29 mouse cellular contexts compared by ENCODE assay signal in genomic region chr15:102979936-102980335, GRCm38 (mm10). TPM values are rescaled to one million over a fixed set of nuclear protein-coding genes. Genes with fewer than 3 reads are reported as not detected.
DNase-seq lines count a peak whose midpoint lies in the region; ATAC-seq lines count a peak whose summit lies in the region.
"Had no signal": no experiment of that assay in that cellular context is flagged by ENCODE, and none has a peak within 500 bp of the region (broad histone marks: within the 10 kb centered on the region; RNA-seq: fewer than 3 reads in every experiment).

No protein-coding gene starts in this region.

- DNase-seq in kidney, postnatal 4 days, result no peak
- no peak for DNase-seq in neural tube, embryonic 11.5 days (ENCODE audit: low spot score)
- no peak for DNase-seq in neural tube, embryonic 10.5 days (ENCODE audit: extremely low spot score, low spot score)
- DNase-seq in retina, postnatal 1 day, result no peak
- DNase-seq in cerebellum, adult 18-20 months, result no peak
- DNase-seq: adrenal gland, postnatal 10 days; cerebellum, adult 9-10 months; cerebellum, postnatal 36 days; gastrocnemius, postnatal 25 days; heart, adult 11 months; heart, postnatal 36 days; layer of hippocampus, postnatal 36 days; lung, adult 2 months; lung, postnatal 10 days; right cerebral cortex, postnatal 14 days had no signal

- H3K27me3 ChIP-seq in kidney, embryonic 14.5 days (ENCODE audit: control insufficient read depth, insufficient read depth, low read length), result peaks cover 18% of the 10 kb centered on the region
- peaks cover 52% of the 10 kb centered on the region for H3K27me3 ChIP-seq in neural tube, embryonic 11.5 days (ENCODE audit: control insufficient read depth, insufficient read depth, low read length)
- peaks cover 42% of the 10 kb centered on the region for H3K27me3 ChIP-seq in neural tube, embryonic 12.5 days (replicated peaks)
- H3K27me3 ChIP-seq: Patski had no signal

- H3K4me3 ChIP-seq in kidney, embryonic 14.5 days (ENCODE audit: low read length), result peak overlapping the region; percentile 77
- peak overlapping the region; percentile 95 for H3K4me3 ChIP-seq in neural tube, embryonic 11.5 days (ENCODE audit: low read depth, low read length)
- peak overlapping the region; percentile 92 for H3K4me3 ChIP-seq in neural tube, embryonic 12.5 days
- H3K4me3 ChIP-seq: forebrain, embryonic 13.5 days; hindbrain, embryonic 12.5 days; midbrain, embryonic 15.5 days had no signal

- ATAC-seq in kidney, embryonic 14.5 days (ENCODE audit: low FRiP score, low TSS enrichment), result no peak
- ATAC-seq in neural tube, embryonic 11.5 days (ENCODE audit: insufficient read depth, low FRiP score, low TSS enrichment), result no peak
- ATAC-seq in neural tube, embryonic 12.5 days (ENCODE audit: low FRiP score, low read depth), result no peak
- ATAC-seq: forebrain, embryonic 13.5 days; intestine, embryonic 16.5 days; midbrain, embryonic 15.5 days; Patski had no signal

- no peaks in the 10 kb centered on the region for H3K9me3 ChIP-seq in kidney, embryonic 14.5 days (ENCODE audit: control insufficient read depth, low read length)
- no peaks in the 10 kb centered on the region for H3K9me3 ChIP-seq in neural tube, embryonic 11.5 days (ENCODE audit: control insufficient read depth, low read length)
- H3K9me3 ChIP-seq in neural tube, embryonic 12.5 days, result no peaks in the 10 kb centered on the region
- H3K9me3 ChIP-seq: forebrain, embryonic 13.5 days; hindbrain, embryonic 12.5 days; midbrain, embryonic 15.5 days had no signal

- H3K4me1 ChIP-seq in kidney, embryonic 14.5 days (ENCODE audit: control insufficient read depth, insufficient read depth, low read length), result peaks cover 40% of the 10 kb centered on the region
- peaks cover 9% of the 10 kb centered on the region for H3K4me1 ChIP-seq in neural tube, embryonic 11.5 days (ENCODE audit: control insufficient read depth, insufficient read depth, low read length)
- peaks cover 10% of the 10 kb centered on the region for H3K4me1 ChIP-seq in neural tube, embryonic 12.5 days

- no peaks in the 10 kb centered on the region; the same call in 1 of the 2 replicates for H3K36me3 ChIP-seq in kidney, embryonic 14.5 days (ENCODE audit: control insufficient read depth, insufficient read depth, low read length)
- H3K36me3 ChIP-seq in neural tube, embryonic 11.5 days (ENCODE audit: control insufficient read depth, insufficient read depth, low read length), result peaks cover 2% of the 10 kb centered on the region; the same call in 1 of the 2 replicates
- H3K36me3 ChIP-seq in neural tube, embryonic 12.5 days, result peaks cover 4% of the 10 kb centered on the region; the same call in 1 of the 2 replicates
- H3K36me3 ChIP-seq: hindbrain, embryonic 12.5 days; midbrain, embryonic 15.5 days had no signal

- H3K27ac ChIP-seq in kidney, embryonic 14.5 days (ENCODE audit: low read depth, low read length), result peak overlapping the region; percentile 96; the same call in 1 of the 2 replicates
- peak overlapping the region; percentile 98 for H3K27ac ChIP-seq in neural tube, embryonic 11.5 days (ENCODE audit: low read depth, low read length)
- H3K27ac ChIP-seq in neural tube, embryonic 12.5 days, result peak overlapping the region; percentile 95
- H3K27ac ChIP-seq: forebrain, embryonic 13.5 days; hindbrain, embryonic 12.5 days; liver, embryonic 14.5 days; midbrain, embryonic 15.5 days had no signal

- 0% methylated on average over 1 of the region's 1 CpGs for WGBS in kidney, embryonic 14.5 days
- 0% methylated on average over 1 of the region's 1 CpGs for WGBS in neural tube, embryonic 11.5 days
- WGBS in neural tube, embryonic 12.5 days, result 0% methylated on average over 1 of the region's 1 CpGs

- peak overlapping the region; percentile 99 for H3K9ac ChIP-seq in kidney, embryonic 14.5 days (ENCODE audit: low read depth, low read length)
- H3K9ac ChIP-seq in neural tube, embryonic 11.5 days (ENCODE audit: low read length), result peak overlapping the region; percentile 100
- H3K9ac ChIP-seq in neural tube, embryonic 12.5 days, result peak overlapping the region; percentile 100
- H3K9ac ChIP-seq: forebrain, embryonic 13.5 days; hindbrain, embryonic 12.5 days; liver, embryonic 14.5 days; midbrain, embryonic 15.5 days had no signal

- H3K4me2 ChIP-seq in kidney, embryonic 14.5 days (replicated peaks; ENCODE audit: low read depth, low read length), result peak overlapping the region; percentile 89
- H3K4me2 ChIP-seq in neural tube, embryonic 11.5 days (ENCODE audit: low read depth), result peak overlapping the region; percentile 90
- peak overlapping the region; percentile 86 for H3K4me2 ChIP-seq in neural tube, embryonic 12.5 days (replicated peaks)
- H3K4me2 ChIP-seq: forebrain, embryonic 13.5 days; heart, embryonic 11.5 days; hindbrain, embryonic 12.5 days; midbrain, embryonic 15.5 days had no signal

RNA-seq across cellular contexts. Expression of gene Hoxc9, which starts 3.7 kb away (rescaled TPM):
- 10.3 and 10.7 TPM in 2 replicates for polyA plus RNA-seq in kidney, embryonic 14.5 days (2014; fragmentation: Nextera tagmentation; extraction: Ambion mirVana)
- polyA plus RNA-seq in neural tube, embryonic 11.5 days (2014; fragmentation: Nextera tagmentation; extraction: Ambion mirVana), result 36.1 and 40.0 TPM in 2 replicates
- 45.2 and 47.4 TPM in 2 replicates for polyA plus RNA-seq in neural tube, embryonic 12.5 days (2016; fragmentation: Nextera tagmentation; extraction: Ambion mirVana)
- polyA plus RNA-seq: embryonic facial prominence, embryonic 11.5 days; forebrain, embryonic 13.5 days; heart, embryonic 11.5 days; heart, embryonic 16.5 days; hindbrain, embryonic 12.5 days; lung, adult 2 months; midbrain, embryonic 15.5 days; stomach, embryonic 14.5 days; thymus, postnatal 0 days had no signal

RNA-seq across cellular contexts. Expression of gene Hoxc8, which starts 10.5 kb away (rescaled TPM):
- polyA plus RNA-seq in kidney, embryonic 14.5 days (2014; fragmentation: Nextera tagmentation; extraction: Ambion mirVana), result 12.6 and 13.8 TPM in 2 replicates
- 63.7 and 67.1 TPM in 2 replicates for polyA plus RNA-seq in neural tube, embryonic 11.5 days (2014; fragmentation: Nextera tagmentation; extraction: Ambion mirVana)
- 44.5 and 65.6 TPM in 2 replicates for polyA plus RNA-seq in neural tube, embryonic 12.5 days (2016; fragmentation: Nextera tagmentation; extraction: Ambion mirVana)
- polyA plus RNA-seq: embryonic facial prominence, embryonic 11.5 days; forebrain, embryonic 13.5 days; heart, embryonic 16.5 days; hindbrain, embryonic 12.5 days; lung, adult 2 months; midbrain, embryonic 15.5 days; thymus, postnatal 0 days had no signal

RNA-seq across cellular contexts. Expression of gene Hoxc5, which starts 12.7 kb away (rescaled TPM):
- 5.1 and 5.8 TPM in 2 replicates for polyA plus RNA-seq in kidney, embryonic 14.5 days (2014; fragmentation: Nextera tagmentation; extraction: Ambion mirVana)
- 36.3 and 37.3 TPM in 2 replicates for polyA plus RNA-seq in neural tube, embryonic 11.5 days (2014; fragmentation: Nextera tagmentation; extraction: Ambion mirVana)
- polyA plus RNA-seq in neural tube, embryonic 12.5 days (2016; fragmentation: Nextera tagmentation; extraction: Ambion mirVana), result 32.1 and 35.5 TPM in 2 replicates
- polyA plus RNA-seq: forebrain, embryonic 13.5 days; midbrain, embryonic 15.5 days had no signal

RNA-seq across cellular contexts. Expression of gene Hoxc10, which starts 13.3 kb away (rescaled TPM):
- 62.9 and 64.5 TPM in 2 replicates for polyA plus RNA-seq in kidney, embryonic 14.5 days (2014; fragmentation: Nextera tagmentation; extraction: Ambion mirVana)
- 58.3 and 60.4 TPM in 2 replicates for polyA plus RNA-seq in neural tube, embryonic 11.5 days (2014; fragmentation: Nextera tagmentation; extraction: Ambion mirVana)
- polyA plus RNA-seq in neural tube, embryonic 12.5 days (2016; fragmentation: Nextera tagmentation; extraction: Ambion mirVana), result 62.1 and 77.3 TPM in 2 replicates
- polyA plus RNA-seq: embryonic facial prominence, embryonic 11.5 days; forebrain, embryonic 13.5 days; heart, embryonic 16.5 days; hindbrain, embryonic 12.5 days; liver, embryonic 14.5 days; lung, adult 2 months; midbrain, embryonic 15.5 days; small intestine, adult 2 months; stomach, embryonic 14.5 days; thymus, postnatal 0 days had no signal

RNA-seq across cellular contexts. Expression of gene Hoxc6, which starts 18.1 kb away (rescaled TPM):
- polyA plus RNA-seq in kidney, embryonic 14.5 days (2014; fragmentation: Nextera tagmentation; extraction: Ambion mirVana), result 12.3 and 16.1 TPM in 2 replicates
- 95.9 and 96.4 TPM in 2 replicates for polyA plus RNA-seq in neural tube, embryonic 11.5 days (2014; fragmentation: Nextera tagmentation; extraction: Ambion mirVana)
- polyA plus RNA-seq in neural tube, embryonic 12.5 days (2016; fragmentation: Nextera tagmentation; extraction: Ambion mirVana), result 68.8 and 77.1 TPM in 2 replicates
- polyA plus RNA-seq: forebrain, embryonic 13.5 days; midbrain, embryonic 15.5 days; thymus, postnatal 0 days had no signal
